Mouse (Mus musculus) hindbrain, embryonic 14.5 days (tissue): ENCODE data around the gene G430095P16Rik. TPM values are rescaled to one million over a fixed set of nuclear protein-coding genes. Genes with fewer than 3 reads are reported as not detected.
A peak's percentile ranks its signal among the peaks of the same experiment; 100 is the strongest.

Source experiments
- ATAC-seq: fragments of 200-750 bp; cut with Nextera tagmentation; 2 replicates; pipeline ENCODE4 v1.8.0; 2017; ENCODE audit warnings: moderate number of reproducible peaks, mild to moderate bottlenecking, moderate TSS enrichment, moderate library complexity; ENCODE audit not compliant: low FRiP score
- DNase-seq: peaks from one replicate; pipeline ENCODE4 v3.0.0-alpha.2; 2015; ENCODE audit warnings: low spot score
- H3K27ac ChIP-seq: fragments of 300-500 bp; sonication (generic); 2 replicates; pipeline ENCODE4 v1.5.1; 2014; ENCODE audit warnings: mild to moderate bottlenecking, moderate library complexity
- H3K27me3 ChIP-seq: fragments of 300-500 bp; sonication (generic); 2 replicates; pipeline ENCODE4 v1.6.1; 2014; ENCODE audit warnings: mild to moderate bottlenecking, low read length, mixed read lengths; ENCODE audit not compliant: control insufficient read depth, insufficient read depth
- H3K36me3 ChIP-seq: fragments of 300-500 bp; sonication (generic); replicated peaks from 2 replicates; pipeline ENCODE4 v1.6.1; 2014; ENCODE audit not compliant: control insufficient read depth, insufficient read depth
- H3K4me1 ChIP-seq: fragments of 300-500 bp; sonication (generic); replicated peaks from 2 replicates; pipeline ENCODE4 v1.6.1; 2014; ENCODE audit warnings: antibody characterized with exemption, low read length, mixed read lengths; ENCODE audit not compliant: control insufficient read depth, insufficient read depth
- H3K4me2 ChIP-seq: fragments of 300-500 bp; sonication (generic); replicated peaks from 2 replicates; pipeline ENCODE4 v1.6.1; 2014; ENCODE audit warnings: mild to moderate bottlenecking, moderate library complexity
- H3K4me3 ChIP-seq: fragments of 300-500 bp; sonication (generic); replicated peaks from 2 replicates; pipeline ENCODE4 v1.5.1; 2014; ENCODE audit warnings: mild to moderate bottlenecking, low read length
- H3K9ac ChIP-seq: fragments of 300-500 bp; sonication (generic); 2 replicates; pipeline ENCODE4 v1.6.1; 2014
- H3K9me3 ChIP-seq: fragments of 300-500 bp; sonication (generic); 2 replicates; pipeline ENCODE4 v1.6.1; 2016; ENCODE audit warnings: low read length; ENCODE audit not compliant: control insufficient read depth
- WGBS: fragments of 180-500 bp; shearing (Covaris S2); extraction: QIAGEN DNeasy Blood & Tissue Kit; methylation state at CpG from one replicate; pipeline ENCODE4 v1.1.7; 2014; 5-methylcytosine and 5-hydroxymethylcytosine counted together
- polyA plus RNA-seq: library from polyadenylated mRNA; unstranded; fragments of >200 nt; fragmentation: Nextera tagmentation; extraction: Ambion mirVana; gene quantifications from 2 replicates; pipeline ENCODE4 v1.2.1, GENCODE M21; 2014

The G430095P16Rik gene
- polyA plus RNA-seq, 1 experiment from 2014 or later: 0.71 TPM

GRCm38 (mm10) chr8:84689091-84689915, 33.5 kb upstream of the G430095P16Rik start:
- Histone ChIP-seq H3K4me2 (peak overlapping the region; percentile 94), H3K9ac (peak overlapping the region; percentile 69), H3K4me3 (peak overlapping the region; percentile 67), H3K4me1 (peaks cover 41% of the 10 kb centered on the region), H3K36me3 (peaks cover 24% of the 10 kb centered on the region), H3K27me3 (no peaks in the 10 kb centered on the region), H3K9me3 (no peaks in the 10 kb centered on the region), H3K27ac (no peak overlapping the region; the same call in 1 of the 2 replicates)
- peak; percentile 85 for DNase-seq
- WGBS: under 1% methylated on average over 47 of the region's 47 CpGs
- peak; percentile 89 for ATAC-seq

DNA sequence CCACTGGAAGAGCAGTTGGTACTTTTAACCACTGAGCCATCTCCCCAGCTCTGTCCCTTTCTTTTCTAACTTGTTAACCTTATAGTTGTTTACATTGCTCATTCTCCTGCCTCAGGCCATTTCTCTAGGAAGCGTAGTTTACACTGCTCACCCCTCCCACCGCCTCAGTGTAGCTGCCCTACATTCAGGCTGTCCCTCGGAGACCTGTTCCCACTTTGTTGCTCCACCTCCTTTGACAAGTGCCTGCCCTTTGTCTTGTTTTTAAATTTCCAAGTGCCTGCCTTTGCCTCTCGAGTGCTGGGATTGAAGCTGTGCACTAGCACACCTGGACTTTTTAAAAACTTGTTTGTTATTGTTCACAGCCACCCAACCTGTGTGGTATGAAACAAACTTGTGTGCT, 29.5 kb upstream of the G430095P16Rik start:
- H3K9ac ChIP-seq: no peak overlapping the region
- H3K27me3 ChIP-seq: no peaks in the 10 kb centered on the region
- ATAC-seq (no peak), DNase-seq (no peak)
- WGBS: 82% methylated on average over 4 of the region's 4 CpGs
- no peaks in the 10 kb centered on the region for H3K9me3 ChIP-seq
- H3K4me1 ChIP-seq: peaks cover 13% of the 10 kb centered on the region; the same call in 1 of the 2 replicates
- H3K4me3 ChIP-seq: no peak overlapping the region
- no peak overlapping the region for H3K4me2 ChIP-seq
- peaks cover 63% of the 10 kb centered on the region for H3K36me3 ChIP-seq
- no peak overlapping the region for H3K27ac ChIP-seq

DNA sequence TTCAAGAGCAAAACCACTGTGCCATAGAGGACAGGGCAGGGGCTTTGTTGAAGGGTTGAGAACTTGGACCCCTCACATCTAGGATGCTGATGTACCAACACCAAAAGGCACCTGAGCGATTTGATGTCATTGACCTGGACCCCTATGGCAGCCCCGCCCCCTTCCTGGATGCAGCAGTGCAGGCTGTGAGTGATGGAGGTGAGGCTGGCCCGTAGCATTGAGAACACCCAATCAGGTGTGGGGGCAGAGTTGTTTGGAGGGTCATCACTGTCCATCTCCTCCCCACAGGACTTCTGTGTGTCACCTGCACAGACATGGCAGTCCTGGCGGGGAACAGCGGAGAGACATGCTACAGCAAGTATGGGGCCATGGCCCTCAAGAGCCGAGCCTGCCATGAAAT, 27.7 kb upstream of the G430095P16Rik start:
- Histone ChIP-seq H3K27ac (no peak overlapping the region), H3K4me2 (no peak overlapping the region), H3K27me3 (no peaks in the 10 kb centered on the region), H3K9me3 (no peaks in the 10 kb centered on the region), H3K36me3 (peaks cover 76% of the 10 kb centered on the region), H3K4me3 (no peak overlapping the region), H3K9ac (no peak overlapping the region), H3K4me1 (peaks cover 2% of the 10 kb centered on the region; the same call in 1 of the 2 replicates)
- ATAC-seq: no peak
- 94% methylated on average over 6 of the region's 6 CpGs for WGBS
- no peak for DNase-seq

DNA sequence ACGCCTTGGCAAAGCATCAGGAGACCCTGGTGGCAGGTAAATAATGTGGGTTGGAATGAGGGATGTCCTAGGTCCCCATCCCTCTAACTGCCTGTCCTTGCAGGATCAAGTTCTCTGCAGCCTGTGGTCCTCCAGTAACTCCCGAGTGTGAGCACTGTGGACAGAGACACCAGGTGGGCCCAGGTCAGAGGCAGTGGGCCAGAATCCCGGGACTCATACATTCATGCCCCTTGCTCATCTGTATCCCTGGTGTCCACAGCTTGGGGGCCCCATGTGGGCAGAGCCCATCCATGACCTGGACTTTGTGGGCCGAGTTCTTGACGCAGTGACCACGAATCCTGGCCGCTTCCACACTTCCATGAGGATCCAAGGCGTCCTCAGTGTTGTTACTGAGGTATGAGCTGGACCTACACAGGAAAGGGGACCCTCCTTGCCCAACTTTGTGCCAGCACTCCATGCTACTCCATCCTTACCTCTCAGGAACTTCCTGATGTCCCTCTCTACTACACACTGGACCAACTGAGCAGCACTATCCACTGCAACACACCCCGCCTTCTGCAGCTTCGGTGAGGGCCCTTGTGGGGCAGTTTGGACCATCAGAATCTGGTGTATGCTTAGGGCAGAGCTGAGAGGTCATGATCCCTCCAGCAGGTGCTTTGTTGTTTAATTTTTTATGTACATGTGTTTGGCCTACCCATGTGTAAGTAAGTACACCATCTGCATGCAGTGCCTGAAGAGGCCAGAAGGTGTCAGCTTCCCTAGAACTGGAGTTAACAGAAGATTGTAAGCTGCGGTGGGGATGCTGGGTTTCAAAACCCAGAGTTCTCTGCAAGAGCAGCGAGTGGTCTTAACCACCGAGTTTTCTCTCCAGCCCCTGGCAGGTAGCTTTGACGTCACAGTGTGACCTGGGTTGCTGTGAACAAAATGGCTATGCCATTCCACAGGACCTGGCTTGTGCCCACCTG, 25.4 kb upstream of the G430095P16Rik start:
- no peak for ATAC-seq
- Histone ChIP-seq H3K9me3 (no peaks in the 10 kb centered on the region), H3K4me3 (no peak overlapping the region), H3K27ac (no peak overlapping the region), H3K27me3 (peaks cover 16% of the 10 kb centered on the region), H3K36me3 (peaks cover 68% of the 10 kb centered on the region), H3K4me2 (no peak overlapping the region), H3K9ac (no peak overlapping the region), H3K4me1 (no peaks in the 10 kb centered on the region)
- no peak for DNase-seq
- WGBS: 90% methylated on average over 14 of the region's 14 CpGs

DNA sequence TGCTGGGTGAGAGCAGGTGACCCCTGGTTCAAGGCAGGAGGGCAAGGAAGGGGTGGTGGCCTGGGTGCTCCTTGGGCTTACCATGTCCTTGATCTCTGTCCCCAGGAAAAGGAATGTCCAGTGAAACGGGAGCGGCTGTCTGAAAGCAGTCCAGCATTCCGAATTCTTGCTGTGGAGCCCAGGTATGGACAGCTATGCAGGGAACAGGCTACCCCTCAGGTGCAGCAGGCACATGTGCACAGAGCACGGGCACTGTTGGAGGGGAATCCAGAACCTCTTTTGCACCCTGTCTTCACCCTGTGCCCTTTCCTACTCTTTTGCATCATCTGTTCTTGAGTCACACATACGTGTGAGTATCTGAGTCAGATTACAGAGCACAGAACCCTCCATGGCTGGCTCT, 24.5 kb upstream of the G430095P16Rik start:
- H3K4me1 ChIP-seq: no peaks in the 10 kb centered on the region
- H3K27ac ChIP-seq: no peak overlapping the region
- no peak for ATAC-seq
- H3K36me3 ChIP-seq: peaks cover 59% of the 10 kb centered on the region
- no peak overlapping the region for H3K4me2 ChIP-seq
- no peaks in the 10 kb centered on the region for H3K9me3 ChIP-seq
- H3K4me3 ChIP-seq: no peak overlapping the region
- 93% methylated on average over 5 of the region's 5 CpGs for WGBS
- DNase-seq: no peak
- no peak overlapping the region for H3K9ac ChIP-seq
- peaks cover 25% of the 10 kb centered on the region for H3K27me3 ChIP-seq

DNA sequence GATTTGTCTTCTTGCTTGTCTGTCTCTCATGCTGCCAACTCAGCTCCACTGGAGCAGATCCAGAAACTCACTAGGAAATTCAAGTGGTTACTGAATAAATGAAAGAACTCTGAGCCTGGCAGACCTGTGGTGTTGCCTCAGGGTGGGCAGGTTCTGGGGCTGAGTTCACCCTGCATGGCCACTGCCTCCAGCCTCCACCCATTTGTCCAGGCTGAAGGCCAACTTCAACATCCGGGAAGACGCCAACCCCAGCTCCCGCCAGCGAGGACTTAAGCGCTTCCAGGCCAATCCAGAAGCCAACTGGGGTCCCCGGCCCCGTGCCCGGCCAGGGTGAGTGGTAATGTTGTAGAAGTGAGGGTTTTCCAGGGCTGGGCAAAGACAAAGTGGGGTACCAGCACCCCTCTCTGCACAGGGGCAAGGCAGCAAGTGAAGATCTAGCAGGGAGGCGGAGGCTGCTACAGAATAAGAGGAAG, 23.8 kb upstream of the G430095P16Rik start:
- Histone ChIP-seq H3K4me2 (no peak overlapping the region), H3K4me1 (peaks cover 4% of the 10 kb centered on the region; the same call in 1 of the 2 replicates), H3K27me3 (peaks cover 31% of the 10 kb centered on the region), H3K36me3 (peaks cover 53% of the 10 kb centered on the region), H3K27ac (no peak overlapping the region), H3K9ac (no peak overlapping the region), H3K9me3 (no peaks in the 10 kb centered on the region), H3K4me3 (no peak overlapping the region)
- WGBS: 84% methylated on average over 9 of the region's 9 CpGs
- no peak for ATAC-seq
- DNase-seq: no peak

DNA sequence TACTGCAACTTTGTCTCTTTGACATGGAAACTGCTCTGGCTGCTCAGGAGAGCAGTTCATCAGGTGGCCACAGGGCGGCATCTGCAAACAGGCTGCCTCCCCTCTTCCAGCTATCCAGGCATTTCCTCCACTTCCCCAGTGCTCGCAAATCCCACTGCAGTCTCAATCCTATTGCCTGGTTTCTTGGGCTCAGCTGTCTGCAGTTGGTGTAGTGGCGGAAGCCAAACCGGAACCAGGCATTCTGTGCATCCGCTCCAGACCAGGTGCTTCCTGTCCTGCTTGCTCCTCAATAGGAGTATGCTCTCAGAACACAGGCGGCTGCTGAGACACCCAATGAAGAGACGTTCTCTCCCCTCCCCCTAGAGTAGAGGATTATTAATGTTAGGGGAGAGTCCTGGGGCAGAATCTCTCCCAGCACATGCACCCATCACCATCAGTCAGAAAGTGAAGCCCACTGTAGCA, 22.9 kb upstream of the G430095P16Rik start:
- no peak for ATAC-seq
- no peak overlapping the region for H3K9ac ChIP-seq
- 62% methylated on average over 7 of the region's 7 CpGs for WGBS
- no peak overlapping the region for H3K4me3 ChIP-seq
- no peak for DNase-seq
- H3K4me1 ChIP-seq: peaks cover 9% of the 10 kb centered on the region; the same call in 1 of the 2 replicates
- H3K9me3 ChIP-seq: no peaks in the 10 kb centered on the region
- H3K36me3 ChIP-seq: peaks cover 46% of the 10 kb centered on the region
- H3K27ac ChIP-seq: peak overlapping the region; percentile 44; the same call in 1 of the 2 replicates
- H3K4me2 ChIP-seq: no peak overlapping the region
- peaks cover 39% of the 10 kb centered on the region for H3K27me3 ChIP-seq

- Histone ChIP-seq H3K9me3 (no peaks in the 10 kb centered on the region), H3K9ac (no peak overlapping the region), H3K36me3 (peaks cover 40% of the 10 kb centered on the region), H3K27me3 (peaks cover 45% of the 10 kb centered on the region), H3K4me1 (peaks cover 14% of the 10 kb centered on the region; the same call in 1 of the 2 replicates), H3K4me3 (no peak overlapping the region), H3K27ac (peak overlapping the region; percentile 44; the same call in 1 of the 2 replicates), H3K4me2 (no peak overlapping the region)
- no peak for DNase-seq
- ATAC-seq: no peak
- WGBS: 85% methylated on average over 5 of the region's 5 CpGs
Observed at GRCm38 (mm10) chr8:84700526-84700925, 22.3 kb upstream of the G430095P16Rik start.
